Mouse (Mus musculus) frontal cortex, adult (tissue): ENCODE results near the gene Lta.
"Not testable (repeated sequence)": the region's sequence is repeated elsewhere in the genome, so short reads cannot be mapped to it uniquely, and the experiment has no call there.

Experiments
- ATAC-seq: cut with Nextera tagmentation; 2 replicates; pipeline ENCODE4 v1.9.2; 2017; ENCODE audit warnings: mild to moderate bottlenecking, moderate library complexity, mixed read lengths; ENCODE audit not compliant: low TSS enrichment

Gene Lta

DNA sequence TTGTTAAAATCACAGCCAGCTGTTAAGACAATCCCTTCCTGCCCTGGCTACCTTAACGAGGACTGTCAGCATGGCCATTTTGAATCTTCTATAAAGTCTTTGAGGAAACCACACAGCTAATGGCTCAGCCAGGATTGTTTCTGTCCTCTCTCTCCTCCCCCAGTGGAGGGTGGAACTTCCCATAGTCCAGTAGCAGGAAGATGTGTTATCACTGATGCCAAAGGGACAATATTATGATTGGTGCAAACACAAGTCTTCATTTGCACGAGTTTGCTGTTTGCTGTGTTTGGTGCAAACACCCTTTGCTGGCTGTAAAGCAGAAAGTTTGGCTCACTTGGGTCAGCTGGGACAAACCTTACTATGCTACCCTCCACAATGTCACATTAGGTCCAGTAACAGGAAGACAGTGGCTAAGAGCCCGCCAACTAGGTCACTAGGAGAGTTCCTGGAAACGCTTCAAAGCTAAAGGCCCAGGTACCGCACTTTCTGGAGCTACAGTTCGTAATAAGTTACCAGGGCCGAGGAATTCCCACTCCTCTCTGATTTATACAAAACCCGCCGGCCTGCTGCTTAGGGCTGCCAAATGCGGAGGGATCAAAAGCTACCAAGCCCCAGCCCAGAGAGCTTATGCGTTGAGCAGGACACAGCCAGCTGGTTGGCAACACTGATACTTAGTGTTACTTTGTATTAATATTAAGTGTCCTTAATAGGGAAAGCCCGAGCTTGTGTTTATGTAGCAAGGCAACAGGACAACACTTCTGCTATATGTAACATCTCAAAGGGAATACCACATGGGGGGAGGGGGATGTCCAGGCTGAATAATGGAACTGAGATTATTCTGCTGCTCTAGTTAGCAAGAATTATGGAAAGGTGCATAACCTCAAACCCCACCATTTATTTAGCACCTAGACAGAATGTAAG is 35.5 kb upstream of the Lta start:
- ATAC-seq = no peak

- no peak for ATAC-seq
These were observed 34.5 kb upstream of the Lta start for GRCm38 (mm10) chr17:35239700-35240099.

- no peak for ATAC-seq
These were observed 32.4 kb upstream of the Lta start for GRCm38 (mm10) chr17:35237504-35237903.

DNA sequence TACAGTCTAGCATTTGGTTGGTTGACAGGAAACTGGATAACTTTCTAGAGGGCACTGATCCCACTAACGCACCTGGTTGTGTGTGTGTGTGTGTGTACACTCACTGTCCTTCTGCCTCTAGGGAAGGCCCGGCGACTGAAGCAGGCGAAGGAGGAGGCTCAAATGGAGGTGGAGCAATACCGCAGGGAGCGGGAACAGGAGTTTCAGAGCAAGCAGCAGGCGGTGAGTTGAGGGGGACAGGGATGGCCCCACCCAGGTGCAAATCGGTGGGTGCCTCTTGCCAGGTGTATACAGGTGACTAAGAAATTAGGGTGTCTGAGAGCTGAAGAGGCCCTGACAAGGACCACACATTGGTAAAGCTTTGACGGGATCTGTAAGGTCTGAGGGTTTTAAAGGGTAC is 31.8 kb upstream of the Lta start:
- ATAC-seq = peak; percentile 22; the same call in 1 of the 2 replicates

- ATAC-seq = peak; percentile 76
These were observed 31.2 kb upstream of the Lta start for GRCm38 (mm10) chr17:35236390-35236746.

GRCm38 (mm10) chr17:35235614-35236389 is 30.7 kb upstream of the Lta start, which contains the start of gene Nfkbil1:
Gene Nfkbil1, minus strand, starts transcription at chr17:35235792.
- ATAC-seq = peak; percentile 56

DNA sequence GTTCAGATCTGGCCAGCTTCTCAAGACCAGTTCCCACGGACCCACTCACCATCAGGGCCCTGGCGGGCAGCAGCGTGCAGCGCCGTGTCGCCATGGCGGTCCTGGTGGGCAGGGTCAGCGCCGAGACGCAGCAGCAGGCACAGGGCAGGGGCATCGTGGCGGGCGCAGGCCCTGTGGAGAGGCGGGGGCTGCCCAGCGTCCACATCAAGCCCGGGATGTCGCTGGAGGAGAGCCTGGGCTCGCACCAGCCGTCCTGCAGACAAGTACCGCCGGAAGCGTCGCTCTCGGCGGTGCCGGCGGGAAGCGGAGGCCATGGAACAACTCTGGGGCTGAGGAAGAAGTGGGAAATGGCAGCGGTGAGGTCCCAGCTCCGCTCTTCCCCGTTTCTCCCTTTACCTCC is 29.8 kb upstream of the Lta start:
- no peak for ATAC-seq

DNA sequence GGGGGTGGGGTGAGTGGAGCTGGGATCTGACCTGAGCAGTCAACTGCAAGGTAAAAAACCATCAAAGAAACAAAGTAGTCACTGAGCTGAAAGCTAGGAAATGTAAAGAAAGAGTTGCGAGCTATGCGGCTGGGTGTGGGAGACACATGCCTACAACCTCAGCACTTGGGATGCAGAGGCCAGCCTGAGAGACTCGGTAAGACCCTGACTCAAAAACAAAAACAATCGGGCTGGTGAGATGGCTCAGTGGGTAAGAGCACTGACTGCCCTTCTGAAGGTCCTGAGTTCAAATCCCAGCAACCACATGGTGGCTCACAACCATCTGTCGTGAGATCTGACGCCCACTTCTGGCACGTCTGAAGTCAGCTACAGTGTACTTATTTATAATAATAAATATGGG is 28.9 kb upstream of the Lta start:
- ATAC-seq = not testable (repeated sequence)

- no peak for ATAC-seq
These were observed 28.2 kb upstream of the Lta start, which contains the start of gene Atp6v1g2 for GRCm38 (mm10) chr17:35233114-35233980. Gene Atp6v1g2, plus strand, starts transcription at chr17:35233660.

DNA sequence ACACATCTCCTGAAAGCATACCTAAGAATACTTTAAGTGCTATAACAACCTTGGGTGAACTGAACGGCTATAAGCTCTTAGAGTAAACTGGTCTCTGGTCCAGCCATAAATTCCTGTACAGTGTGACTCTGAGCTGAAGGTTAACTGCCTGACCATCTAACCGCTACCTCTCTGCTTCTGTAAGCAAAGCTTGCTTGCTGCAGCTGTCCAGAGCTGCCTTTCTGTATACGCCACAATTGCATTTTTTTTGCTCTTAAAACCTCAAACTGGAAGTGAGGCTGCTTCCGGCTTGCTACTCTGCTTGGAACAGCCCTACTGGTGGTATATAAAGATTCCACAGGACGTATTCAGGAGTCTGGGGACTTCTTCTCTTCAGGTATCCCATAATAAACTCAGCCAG is 27.5 kb upstream of the Lta start:
- ATAC-seq = no peak

DNA sequence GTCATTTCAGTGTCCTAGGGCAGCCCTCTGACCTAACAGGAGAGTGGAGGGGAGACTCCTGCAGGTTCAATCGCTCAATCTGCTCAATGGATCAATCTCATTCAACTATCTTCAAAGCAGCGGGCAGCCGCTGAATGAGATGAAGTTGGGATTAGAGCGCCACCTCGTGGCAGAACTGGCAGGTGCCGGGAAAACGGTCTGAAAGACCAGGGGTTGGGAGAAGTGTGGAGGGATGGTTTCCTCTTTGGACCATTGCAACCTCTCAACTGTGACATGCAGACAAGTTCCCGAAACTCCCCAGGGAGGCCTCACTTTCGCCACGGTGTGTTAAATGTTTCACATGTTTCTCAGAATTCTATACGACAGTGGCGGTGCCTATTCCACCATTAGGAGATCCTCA is 26.9 kb upstream of the Lta start:
- no peak for ATAC-seq

DNA sequence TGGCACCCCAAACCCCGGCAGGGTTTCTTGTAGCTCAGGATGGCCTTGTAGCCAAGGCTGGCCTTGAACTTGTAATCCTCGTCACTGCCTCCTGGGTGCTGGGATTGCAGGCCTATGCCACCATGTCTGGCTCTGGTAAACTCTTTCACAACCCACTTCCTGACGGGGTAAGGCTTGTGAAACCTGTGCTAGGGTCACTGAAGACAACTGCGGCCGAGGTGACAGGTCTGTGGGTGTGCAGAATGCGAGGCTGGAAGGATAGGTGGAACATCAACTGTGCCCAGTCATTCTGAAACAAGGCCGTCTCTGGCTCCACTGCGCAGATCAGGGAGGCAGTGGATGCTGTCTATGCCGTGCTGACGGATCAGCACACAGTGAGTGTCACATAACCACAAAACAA is 25.9 kb upstream of the Lta start:
- ATAC-seq = no peak

DNA sequence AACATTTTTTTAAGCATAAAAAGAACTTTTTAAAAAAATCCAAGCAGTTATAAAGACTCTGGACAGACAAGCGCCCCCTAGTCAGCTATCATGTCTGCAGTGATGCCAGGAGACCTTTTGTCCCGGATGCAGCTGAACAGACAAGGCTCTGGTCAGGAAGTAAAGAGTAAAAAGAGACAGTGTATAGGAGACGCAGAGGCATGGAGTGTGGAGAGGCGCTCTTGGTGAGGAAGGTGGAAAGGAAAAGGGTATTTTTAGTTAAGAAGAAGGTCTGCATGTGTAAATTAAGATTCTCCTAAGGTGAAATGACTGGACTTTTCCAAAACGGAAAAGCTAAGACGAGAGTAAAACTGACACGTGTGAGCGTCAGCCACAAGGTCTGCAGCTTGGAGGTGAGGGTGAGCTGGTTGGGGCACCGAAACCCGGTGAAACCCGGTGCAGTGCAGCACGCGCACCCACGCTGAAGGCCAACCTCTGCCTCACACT is 21.5 kb upstream of the Lta start:
- no peak for ATAC-seq

GRCm38 (mm10) chr17:35225456-35225855 is 20.3 kb upstream of the Lta start:
- ATAC-seq = no peak

GRCm38 (mm10) chr17:35224641-35225040 is 19.5 kb upstream of the Lta start:
- no peak for ATAC-seq

- no peak for ATAC-seq
These were observed 17.1 kb upstream of the Lta start for GRCm38 (mm10) chr17:35222299-35222698.

- ATAC-seq = no peak
These were observed 15.2 kb upstream of the Lta start, which contains the start of gene Gm16181 for GRCm38 (mm10) chr17:35220156-35220952. Gene Gm16181, plus strand, starts transcription at chr17:35220834.

- peak; percentile 47; the same call in 1 of the 2 replicates for ATAC-seq
These were observed 14.5 kb upstream of the Lta start for GRCm38 (mm10) chr17:35219601-35220041.

- ATAC-seq = no peak
These were observed 13.5 kb upstream of the Lta start for GRCm38 (mm10) chr17:35218516-35219193.

- no peak for ATAC-seq
These were observed 7.9 kb upstream of the Lta start for GRCm38 (mm10) chr17:35213071-35213470.
